Mouse (Mus musculus) E14TG2a.4 (cell line): ENCODE measurements around the gene BC049352.
A peak's percentile ranks its signal among the peaks of the same experiment; 100 is the strongest.

Source experiments
- H3K27me3 ChIP-seq: 2 replicates; pipeline ENCODE4 v1.6.1; 2014; ENCODE audit warnings: low read length, control low read depth; ENCODE audit not compliant: insufficient read depth
- H3K36me3 ChIP-seq: 2 replicates; pipeline ENCODE4 v1.6.1; 2014; ENCODE audit warnings: low read length, control low read depth; ENCODE audit not compliant: insufficient read depth
- H3K4me1 ChIP-seq: replicated peaks from 2 replicates; pipeline ENCODE4 v1.6.1; 2014; ENCODE audit warnings: low read depth, low read length, control low read depth
- H3K4me3 ChIP-seq: replicated peaks from 2 replicates; pipeline ENCODE4 v1.5.1; 2014; ENCODE audit warnings: mild to moderate bottlenecking, low read length
- H3K9me3 ChIP-seq: 2 replicates; pipeline ENCODE4 v1.6.1; 2014; ENCODE audit warnings: low read length, control low read depth
- CTCF ChIP-seq: conservative IDR thresholded peaks from 2 replicates; pipeline ENCODE4 v1.5.1; 2014; ENCODE audit warnings: low read length
- NANOG ChIP-seq: IDR thresholded peaks from 2 replicates; pipeline ENCODE4 v1.6.1; 2014; ENCODE audit warnings: borderline replicate concordance, low read length, mixed read lengths
- POU5F1 ChIP-seq: IDR thresholded peaks from 2 replicates; pipeline ENCODE4 v1.6.1; 2014; ENCODE audit warnings: low read length, borderline replicate concordance

BC049352 gene

DNA sequence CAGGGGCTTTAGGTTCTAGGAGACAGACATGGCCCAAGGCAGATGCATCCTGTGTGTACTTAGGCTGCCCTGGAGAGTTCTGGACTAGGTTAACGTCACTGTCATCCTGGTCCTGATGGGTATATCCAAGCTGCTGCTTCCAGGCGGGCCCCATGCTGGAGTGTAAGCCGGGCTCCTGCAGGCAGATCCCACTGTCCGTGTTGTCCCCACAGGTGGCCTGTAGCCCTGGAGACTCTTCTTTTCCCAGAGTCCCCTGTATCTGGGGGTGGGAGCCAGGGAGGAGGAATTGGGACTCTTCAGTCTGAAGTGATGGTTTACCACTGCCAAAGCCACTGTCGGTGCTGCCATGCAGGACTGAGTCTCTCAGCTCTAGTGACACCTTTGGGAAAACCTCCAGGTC is 74.2 kb downstream of the BC049352 start:
- Histone ChIP-seq H3K4me3 (peak overlapping the region; percentile 52), H3K9me3 (no peaks in the 10 kb centered on the region), H3K27me3 (peaks cover 53% of the 10 kb centered on the region), H3K36me3 (no peaks in the 10 kb centered on the region), H3K4me1 (peaks cover 13% of the 10 kb centered on the region)
- TF ChIP-seq POU5F1 = no peak
- TF ChIP-seq NANOG = no peak
- TF ChIP-seq CTCF = no peak

DNA sequence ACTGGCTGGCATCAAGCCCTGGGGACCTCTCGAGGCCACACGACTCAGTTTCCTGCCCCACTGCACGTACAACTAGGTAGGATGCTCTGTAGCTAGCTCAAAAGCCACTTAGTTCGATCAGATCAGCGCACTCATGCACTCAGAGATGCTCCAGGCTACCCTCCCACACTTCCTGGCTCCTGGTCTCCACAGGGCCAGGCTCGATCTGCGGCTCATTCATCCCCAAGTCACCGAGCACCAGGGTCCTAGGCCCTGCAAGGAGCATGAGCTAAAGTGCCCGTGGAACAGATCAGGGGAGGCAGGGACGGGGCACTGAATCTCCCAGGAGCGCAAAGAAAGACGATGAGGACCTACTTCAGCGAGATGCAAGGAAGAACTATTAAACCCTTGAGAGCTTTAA is 77.3 kb downstream of the BC049352 start:
- H3K4me1 ChIP-seq = peaks cover 10% of the 10 kb centered on the region
- TF ChIP-seq POU5F1 (no peak), CTCF (no peak), NANOG (no peak)
- no peaks in the 10 kb centered on the region for H3K9me3 ChIP-seq
- H3K4me3 ChIP-seq = no peak overlapping the region
- peaks cover 47% of the 10 kb centered on the region for H3K27me3 ChIP-seq
- H3K36me3 ChIP-seq = no peaks in the 10 kb centered on the region

DNA sequence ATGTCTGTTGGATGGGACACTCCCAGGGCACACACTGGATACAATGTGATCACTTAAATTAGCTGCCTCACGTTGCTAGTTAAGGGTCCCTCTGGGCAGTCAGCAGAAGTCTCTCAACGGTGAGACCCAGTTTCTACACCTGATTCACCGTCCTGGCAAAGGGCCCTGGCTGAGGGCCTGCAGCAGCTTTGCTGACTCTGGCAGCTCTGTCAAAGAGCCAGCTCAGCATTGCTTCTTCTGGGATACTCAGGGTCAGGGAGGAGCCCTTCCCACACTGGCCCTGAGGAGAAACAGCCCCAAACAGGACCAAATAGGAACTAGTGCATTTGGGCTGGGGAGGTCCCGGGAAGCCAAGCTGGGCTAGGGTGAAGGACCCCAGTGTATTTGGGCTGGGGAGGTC is 79.7 kb downstream of the BC049352 start:
- no peaks in the 10 kb centered on the region for H3K36me3 ChIP-seq
- no peaks in the 10 kb centered on the region; the same call in 1 of the 2 replicates for H3K4me1 ChIP-seq
- TF ChIP-seq NANOG (no peak), CTCF (no peak), POU5F1 (no peak)
- H3K9me3 ChIP-seq = no peaks in the 10 kb centered on the region
- peaks cover 39% of the 10 kb centered on the region for H3K27me3 ChIP-seq
- no peak overlapping the region for H3K4me3 ChIP-seq

DNA sequence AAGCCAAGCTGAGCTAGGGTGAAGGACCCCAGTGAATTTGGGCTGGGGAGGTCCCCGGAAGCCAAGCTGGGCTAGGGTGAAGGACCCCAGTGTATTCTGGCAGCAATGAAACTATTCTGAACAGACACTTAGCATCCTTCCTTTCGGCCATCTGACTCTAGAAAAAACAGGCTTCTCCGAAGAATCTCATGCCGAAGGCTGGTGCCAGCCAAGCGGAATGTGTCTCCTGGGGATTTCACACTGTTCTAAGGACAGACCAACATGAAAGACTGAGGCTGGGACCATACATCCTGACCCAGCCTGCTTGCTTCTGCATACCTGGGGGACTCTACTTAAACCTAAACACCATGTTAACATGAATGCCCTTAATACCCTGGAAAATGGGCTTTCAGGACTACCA is 80.1 kb downstream of the BC049352 start:
- no peaks in the 10 kb centered on the region for H3K9me3 ChIP-seq
- no peaks in the 10 kb centered on the region for H3K36me3 ChIP-seq
- peaks cover 39% of the 10 kb centered on the region for H3K27me3 ChIP-seq
- no peak overlapping the region for H3K4me3 ChIP-seq
- H3K4me1 ChIP-seq = no peaks in the 10 kb centered on the region; the same call in 1 of the 2 replicates
- TF ChIP-seq POU5F1 = no peak
- no peak for TF ChIP-seq CTCF
- no peak for TF ChIP-seq NANOG

DNA sequence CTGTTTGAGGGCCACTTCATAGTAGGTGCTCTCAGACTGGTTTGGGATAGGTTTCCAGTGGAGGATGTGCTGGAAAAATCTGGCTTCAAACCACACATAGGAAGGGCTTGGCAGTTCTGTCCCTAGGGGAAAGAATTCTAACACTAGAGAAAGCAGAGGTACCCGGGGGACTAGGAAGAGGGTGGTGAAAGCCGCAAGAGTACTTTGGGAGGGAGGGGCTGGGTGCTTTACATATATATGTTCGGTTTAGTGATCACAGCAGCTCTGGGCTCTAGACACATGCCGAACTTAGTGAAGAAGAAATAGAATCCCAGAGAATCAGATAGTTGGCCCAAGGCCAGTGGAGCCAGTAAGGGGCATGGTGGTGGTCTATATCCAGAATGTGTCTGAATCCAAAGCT is 85.3 kb downstream of the BC049352 start:
- H3K4me1 ChIP-seq = peaks cover 9% of the 10 kb centered on the region; the same call in 1 of the 2 replicates
- no peaks in the 10 kb centered on the region for H3K36me3 ChIP-seq
- H3K27me3 ChIP-seq = peaks cover 71% of the 10 kb centered on the region
- H3K9me3 ChIP-seq = no peaks in the 10 kb centered on the region
- TF ChIP-seq NANOG (no peak), CTCF (no peak), POU5F1 (no peak)
- H3K4me3 ChIP-seq = no peak overlapping the region

DNA sequence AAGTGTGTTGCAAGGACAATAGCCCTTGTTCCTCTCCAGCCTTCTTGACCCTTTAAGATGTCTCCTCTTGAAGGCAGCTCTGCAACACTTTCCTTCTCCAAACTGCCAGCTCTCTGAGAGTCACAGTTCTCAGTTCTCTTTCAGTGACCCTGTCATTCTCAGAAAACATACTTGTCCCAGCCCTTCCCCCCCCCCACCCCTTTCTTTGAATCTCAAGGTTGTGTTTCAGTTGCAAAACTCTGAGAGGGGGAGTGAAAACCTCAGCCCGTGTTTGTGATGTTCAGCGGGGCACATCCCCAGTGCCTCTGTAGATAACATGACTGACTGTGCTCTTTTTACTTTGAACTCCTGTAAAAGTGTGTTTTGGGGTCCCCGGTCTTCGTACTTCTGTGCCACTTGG is 86.3 kb downstream of the BC049352 start:
- no peak for TF ChIP-seq NANOG
- TF ChIP-seq POU5F1 = no peak
- TF ChIP-seq CTCF = no peak
- peaks cover 9% of the 10 kb centered on the region; the same call in 1 of the 2 replicates for H3K4me1 ChIP-seq
- H3K4me3 ChIP-seq = no peak overlapping the region
- peaks cover 69% of the 10 kb centered on the region for H3K27me3 ChIP-seq
- H3K9me3 ChIP-seq = no peaks in the 10 kb centered on the region
- no peaks in the 10 kb centered on the region for H3K36me3 ChIP-seq

DNA sequence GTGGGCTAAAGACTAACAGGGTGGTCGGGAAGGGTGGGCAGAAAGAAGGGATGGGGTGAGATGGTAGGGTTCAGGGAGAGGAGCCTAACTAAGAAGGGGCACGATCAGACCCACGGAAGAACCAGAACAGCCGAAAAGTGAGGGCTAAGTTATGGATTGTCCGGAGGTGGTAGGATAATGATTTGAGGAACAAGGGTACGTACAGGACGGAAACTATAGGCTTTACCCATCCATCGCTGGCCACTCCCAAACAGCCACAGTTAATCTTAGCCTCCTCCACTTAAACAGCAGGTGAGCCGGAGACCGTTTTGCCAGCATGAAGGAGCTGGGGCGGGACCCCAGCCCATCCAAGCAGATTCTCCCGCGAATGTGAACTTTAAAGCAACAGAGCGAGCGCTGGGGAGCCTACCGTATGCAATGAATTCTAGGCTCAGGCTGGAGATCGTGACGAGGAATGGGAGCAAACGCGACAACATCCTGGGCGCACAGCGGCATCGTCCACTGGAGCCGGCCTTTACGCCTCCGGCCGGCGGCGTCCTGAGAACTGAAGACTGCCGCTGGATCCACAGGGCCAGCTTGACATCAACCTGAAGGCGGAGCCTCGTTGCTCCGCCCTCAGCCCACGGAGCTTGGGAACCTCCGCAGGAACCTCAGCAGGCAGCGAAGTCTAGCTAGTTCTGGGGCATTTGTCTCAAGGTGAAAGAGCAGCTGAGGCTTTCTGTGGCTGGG is 87.0 kb downstream of the BC049352 start, which contains the start of gene Il10ra:
Il10ra (minus strand) TSS at position 553 of the 729 bp plus-strand sequence.
- H3K36me3 ChIP-seq = no peaks in the 10 kb centered on the region
- no peaks in the 10 kb centered on the region for H3K9me3 ChIP-seq
- TF ChIP-seq CTCF (no peak), NANOG (no peak), POU5F1 (no peak)
- H3K4me3 ChIP-seq = peak within 1 kb of the TSS; percentile 61
- peaks cover 9% of the 10 kb centered on the region; the same call in 1 of the 2 replicates for H3K4me1 ChIP-seq
- H3K27me3 ChIP-seq = peaks cover 65% of the 10 kb centered on the region

DNA sequence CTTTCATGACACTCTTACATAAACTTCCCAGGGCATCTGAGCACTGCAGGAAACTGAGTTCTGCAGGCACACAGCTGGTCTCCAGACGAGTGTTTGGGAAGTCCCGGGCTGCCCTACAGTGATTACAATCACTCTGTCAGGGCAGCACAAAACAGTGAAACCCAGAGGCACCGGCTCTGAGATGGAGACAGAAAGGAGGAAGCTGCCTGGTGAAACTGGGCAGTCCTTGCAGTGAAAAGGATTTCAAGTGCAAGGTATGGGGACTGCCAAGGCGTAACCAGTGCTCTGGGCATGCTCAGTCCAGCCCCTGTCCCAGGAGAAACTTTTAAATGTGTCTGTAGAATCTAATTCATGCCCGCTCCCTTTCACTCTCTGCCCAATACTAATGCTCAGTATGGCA is 90.4 kb downstream of the BC049352 start:
- no peaks in the 10 kb centered on the region for H3K9me3 ChIP-seq
- H3K27me3 ChIP-seq = peaks cover 45% of the 10 kb centered on the region
- H3K4me3 ChIP-seq = no peak overlapping the region
- no peaks in the 10 kb centered on the region for H3K36me3 ChIP-seq
- no peak for TF ChIP-seq CTCF
- no peak for TF ChIP-seq NANOG
- TF ChIP-seq POU5F1 = no peak
- H3K4me1 ChIP-seq = peaks cover 9% of the 10 kb centered on the region; the same call in 1 of the 2 replicates
